In the genomic region with DNA sequence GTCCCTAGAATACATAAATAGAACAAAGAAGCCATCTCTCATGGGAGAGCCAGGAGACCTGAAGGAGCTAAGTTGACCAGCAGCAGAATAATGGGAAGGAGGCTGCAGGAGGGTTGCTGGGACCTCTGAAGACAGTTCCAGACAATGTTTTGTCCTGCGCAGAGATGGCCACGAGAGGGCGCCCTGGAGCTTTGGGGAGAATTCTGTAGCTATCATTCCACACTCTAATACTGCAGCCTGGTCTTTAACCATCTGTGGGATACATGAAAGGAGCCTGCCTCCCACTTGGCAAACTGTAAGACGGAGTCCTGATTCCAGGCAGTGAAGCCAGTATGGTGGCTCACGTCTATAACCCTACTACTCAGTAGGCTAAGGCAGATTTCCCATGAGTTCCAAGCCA, we compare ENCODE assay signal across 7 mouse cellular contexts. TPM values are rescaled to one million over a fixed set of nuclear protein-coding genes. Genes with fewer than 3 reads are reported as not detected.
DNase-seq lines count a peak whose midpoint lies in the region; ATAC-seq lines count a peak whose summit lies in the region.

No protein-coding gene starts in this region.

- no peaks in the 10 kb centered on the region for H3K4me1 ChIP-seq in forebrain, embryonic 12.5 days
- H3K4me1 ChIP-seq in midbrain, embryonic 12.5 days, result no peaks in the 10 kb centered on the region

- no peaks in the 10 kb centered on the region for H3K9me3 ChIP-seq in forebrain, embryonic 12.5 days
- H3K9me3 ChIP-seq in midbrain, embryonic 12.5 days, result no peaks in the 10 kb centered on the region

- 0 out of 2 replicates have a peak, but pooled peaks have one; percentile 23 for ATAC-seq in forebrain, embryonic 12.5 days (ENCODE audit: low FRiP score)
- ATAC-seq in midbrain, embryonic 12.5 days (ENCODE audit: low FRiP score, low read depth), result peak; percentile 34; the same call in 1 of the 2 replicates

- no peak overlapping the region for H3K4me2 ChIP-seq in forebrain, embryonic 12.5 days
- no peak overlapping the region for H3K4me2 ChIP-seq in midbrain, embryonic 12.5 days (replicated peaks)

- no peak overlapping the region for H3K4me3 ChIP-seq in forebrain, embryonic 12.5 days (replicated peaks)
- H3K4me3 ChIP-seq in midbrain, embryonic 12.5 days, result no peak overlapping the region

- H3K9ac ChIP-seq in forebrain, embryonic 12.5 days, result no peak overlapping the region
- no peak overlapping the region for H3K9ac ChIP-seq in midbrain, embryonic 12.5 days (replicated peaks)

- H3K27ac ChIP-seq in forebrain, embryonic 12.5 days, result no peak overlapping the region
- no peak overlapping the region for H3K27ac ChIP-seq in midbrain, embryonic 12.5 days (replicated peaks)

- 21% methylated on average over 5 of the region's 5 CpGs for WGBS in forebrain, embryonic 12.5 days
- 32% methylated on average over 5 of the region's 5 CpGs for WGBS in midbrain, embryonic 12.5 days

- H3K36me3 ChIP-seq in forebrain, embryonic 12.5 days (replicated peaks), result no peaks in the 10 kb centered on the region
- no peaks in the 10 kb centered on the region for H3K36me3 ChIP-seq in midbrain, embryonic 12.5 days

- DNase-seq in T-cell, adult 2 months (ENCODE audit: low spot score), result peak; percentile 34
- DNase-seq in c-Kit-positive CD71-negative TER-119-negative erythroid progenitor cells, embryonic 14.5 days (ENCODE audit: low read depth), result peak; percentile 64
- DNase-seq in induced T-regulatory cell, adult 2 months (ENCODE audit: low read depth), result peak; percentile 70
- peak; percentile 66 to 79 for DNase-seq in left cerebral cortex, adult 18-20 months (ENCODE audit: low spot score in 2 of 2)
- peak; percentile 45 to 70 for DNase-seq in spleen, postnatal 14 days (ENCODE audit: low spot score in 2 of 2)

- H3K27me3 ChIP-seq in forebrain, embryonic 12.5 days, result peaks cover 9% of the 10 kb centered on the region; the same call in 1 of the 2 replicates
- 0 out of 2 replicates have a peak, but pooled peaks cover 15% of the 10 kb centered on the region for H3K27me3 ChIP-seq in midbrain, embryonic 12.5 days

RNA-seq across cellular contexts. Expression of a gene that starts 27.0 kb away (rescaled TPM):
- polyA plus RNA-seq in forebrain, embryonic 12.5 days (2016; fragmentation: Nextera tagmentation; extraction: Ambion mirVana), result 9.7 and 10.2 TPM in 2 replicates
- 100 to 1,000 TPM; 209 to 220 TPM for total RNA-seq in left cerebral cortex, adult 18-20 months (2021)
- 7.6 and 11.6 TPM in 2 replicates for polyA plus RNA-seq in midbrain, embryonic 12.5 days (2016; fragmentation: Nextera tagmentation; extraction: Ambion mirVana)
